Mouse (Mus musculus): Measurements from ENCODE around the gene Mill2. TPM values are rescaled to one million over a fixed set of nuclear protein-coding genes. Genes with fewer than 3 reads are reported as not detected.
"Not testable (repeated sequence)": the region's sequence is repeated elsewhere in the genome, so short reads cannot be mapped to it uniquely, and the experiment has no call there.

Mill2 gene
- total RNA-seq (2014; rRNA removed) = 0.95 and 2.1 TPM in 2 replicates
- polyA plus RNA-seq (2015; fragmentation: Nextera tagmentation; extraction: Ambion mirVana) = 0.53 and 0.54 TPM in 2 replicates

- H3K4me1 ChIP-seq (ENCODE audit: insufficient read depth) = no peaks in the 10 kb centered on the region
- H3K27ac ChIP-seq (ENCODE audit: low read depth, low read length) = peak within 1 kb of the TSS; percentile 75
- WGBS = 12% methylated on average over 3 of the region's 3 CpGs
- no peaks in the 10 kb centered on the region for H3K27me3 ChIP-seq (ENCODE audit: insufficient read depth, low read length)
- peak; percentile 51 for ATAC-seq
- peak within 1 kb of the TSS; percentile 63 for H3K9ac ChIP-seq
- DNase-seq = peak; percentile 3
- no peaks in the 10 kb centered on the region for H3K36me3 ChIP-seq (ENCODE audit: insufficient read depth)
- H3K4me3 ChIP-seq (ENCODE audit: low read depth, low read length) = peak within 1 kb of the TSS; percentile 36
- no peaks in the 10 kb centered on the region for H3K9me3 ChIP-seq (ENCODE audit: low read length)
- no peak for TF ChIP-seq CTCF (IDR thresholded peaks at IDR 0.05; ENCODE audit: low read depth)
- H3K4me2 ChIP-seq (ENCODE audit: low read depth) = peak within 1 kb of the TSS; percentile 55
Measured at GRCm38 (mm10) chr7:18839865-18840264, at the start of gene Mill2. Gene Mill2, plus strand, starts transcription at chr7:18839966.

GRCm38 (mm10) chr7:18790671-18791070 lies 49.1 kb upstream of the Mill2 start:
- not testable (repeated sequence) for H3K27me3 ChIP-seq (ENCODE audit: insufficient read depth, low read length); H3K4me1 ChIP-seq (ENCODE audit: insufficient read depth); H3K4me2 ChIP-seq (ENCODE audit: low read depth); H3K27ac ChIP-seq (ENCODE audit: low read depth, low read length); H3K9me3 ChIP-seq (ENCODE audit: low read length); ATAC-seq; H3K36me3 ChIP-seq (ENCODE audit: insufficient read depth); H3K9ac ChIP-seq; DNase-seq; H3K4me3 ChIP-seq (ENCODE audit: low read depth, low read length)

GRCm38 (mm10) chr7:18798420-18798819 lies 41.3 kb upstream of the Mill2 start, which contains the start of gene Psg19:
Gene Psg19, minus strand, starts transcription at chr7:18798520.
- Histone ChIP-seq H3K27ac (ENCODE audit: low read depth, low read length) (no peak within 1 kb of the TSS), H3K4me3 (ENCODE audit: low read depth, low read length) (no peak within 1 kb of the TSS), H3K4me1 (ENCODE audit: insufficient read depth) (no peaks in the 10 kb centered on the region), H3K4me2 (ENCODE audit: low read depth) (no peak within 1 kb of the TSS), H3K36me3 (ENCODE audit: insufficient read depth) (no peaks in the 10 kb centered on the region), H3K27me3 (ENCODE audit: insufficient read depth, low read length) (no peaks in the 10 kb centered on the region), H3K9ac (no peak within 1 kb of the TSS), H3K9me3 (ENCODE audit: low read length) (no peaks in the 10 kb centered on the region)
- no peak for TF ChIP-seq CTCF (IDR thresholded peaks at IDR 0.05; ENCODE audit: low read depth)
- 96% methylated on average over 1 of the region's 1 CpGs for WGBS
- ATAC-seq (no peak), DNase-seq (no peak)

GRCm38 (mm10) chr7:18799129-18799528 lies 40.6 kb upstream of the Mill2 start:
- no peak for DNase-seq
- WGBS = 35% methylated on average over 3 of the region's 3 CpGs
- TF ChIP-seq CTCF (IDR thresholded peaks at IDR 0.05; ENCODE audit: low read depth) = no peak

DNA sequence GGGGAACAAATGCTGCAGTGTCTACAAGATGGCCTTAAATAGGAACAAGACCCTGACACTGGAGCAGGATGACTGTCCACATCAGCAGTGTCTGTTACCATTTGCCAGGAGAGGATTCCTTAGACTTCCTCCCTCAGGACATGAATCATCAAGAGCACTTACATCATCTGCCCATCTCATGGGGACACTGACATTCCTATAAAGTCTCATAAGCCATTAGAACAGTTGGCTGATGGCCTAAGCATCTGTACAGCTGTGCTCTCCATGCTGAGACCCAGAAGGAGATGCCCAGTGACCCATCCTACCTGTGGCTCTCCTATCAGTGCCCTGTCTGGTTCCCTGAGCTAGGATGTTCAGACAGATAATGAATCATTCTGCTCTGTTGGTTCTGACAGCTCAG lies 36.2 kb upstream of the Mill2 start:
- DNase-seq (no peak), ATAC-seq (no peak)
- Histone ChIP-seq H3K9me3 (ENCODE audit: low read length) (no peaks in the 10 kb centered on the region), H3K27ac (ENCODE audit: low read depth, low read length) (no peak overlapping the region), H3K36me3 (ENCODE audit: insufficient read depth) (no peaks in the 10 kb centered on the region), H3K9ac (no peak overlapping the region), H3K27me3 (ENCODE audit: insufficient read depth, low read length) (no peaks in the 10 kb centered on the region), H3K4me1 (ENCODE audit: insufficient read depth) (no peaks in the 10 kb centered on the region), H3K4me2 (ENCODE audit: low read depth) (no peak overlapping the region), H3K4me3 (ENCODE audit: low read depth, low read length) (no peak overlapping the region)
- no peak for TF ChIP-seq CTCF (IDR thresholded peaks at IDR 0.05; ENCODE audit: low read depth)

More at GRCm38 (mm10) chr7:18799129-18799528, 40.6 kb upstream of the Mill2 start:
- ATAC-seq = no peak
- no peaks in the 10 kb centered on the region for H3K9me3 ChIP-seq (ENCODE audit: low read length)
- no peak overlapping the region for H3K4me2 ChIP-seq (ENCODE audit: low read depth)
- H3K27ac ChIP-seq (ENCODE audit: low read depth, low read length) = no peak overlapping the region
- H3K4me3 ChIP-seq (ENCODE audit: low read depth, low read length) = no peak overlapping the region
- H3K4me1 ChIP-seq (ENCODE audit: insufficient read depth) = no peaks in the 10 kb centered on the region
- no peak overlapping the region for H3K9ac ChIP-seq
- no peaks in the 10 kb centered on the region for H3K36me3 ChIP-seq (ENCODE audit: insufficient read depth)
- H3K27me3 ChIP-seq (ENCODE audit: insufficient read depth, low read length) = no peaks in the 10 kb centered on the region

- no peaks in the 10 kb centered on the region for H3K36me3 ChIP-seq (ENCODE audit: insufficient read depth)
- ATAC-seq (no peak), DNase-seq (no peak)
- no peak for TF ChIP-seq CTCF (IDR thresholded peaks at IDR 0.05; ENCODE audit: low read depth)
- H3K27me3 ChIP-seq (ENCODE audit: insufficient read depth, low read length) = no peaks in the 10 kb centered on the region
- H3K4me2 ChIP-seq (ENCODE audit: low read depth) = no peak overlapping the region
- no peak overlapping the region for H3K4me3 ChIP-seq (ENCODE audit: low read depth, low read length)
- H3K9me3 ChIP-seq (ENCODE audit: low read length) = no peaks in the 10 kb centered on the region
- no peaks in the 10 kb centered on the region for H3K4me1 ChIP-seq (ENCODE audit: insufficient read depth)
- H3K9ac ChIP-seq = no peak overlapping the region
- WGBS = 83% methylated on average over 9 of the region's 9 CpGs
- no peak overlapping the region for H3K27ac ChIP-seq (ENCODE audit: low read depth, low read length)
Measured at GRCm38 (mm10) chr7:18818301-18818700, 21.5 kb upstream of the Mill2 start.

- H3K27me3 ChIP-seq (ENCODE audit: insufficient read depth, low read length) = no peaks in the 10 kb centered on the region
Measured at GRCm38 (mm10) chr7:18821507-18821906, 18.3 kb upstream of the Mill2 start, which contains the start of gene Psg17. Gene Psg17, minus strand, starts transcription at chr7:18821607.

More at GRCm38 (mm10) chr7:18821507-18821906, 18.3 kb upstream of the Mill2 start, which contains the start of gene Psg17:
- DNase-seq (no peak), ATAC-seq (no peak)
- H3K27ac ChIP-seq (ENCODE audit: low read depth, low read length) = no peak within 1 kb of the TSS
- no peak within 1 kb of the TSS for H3K4me3 ChIP-seq (ENCODE audit: low read depth, low read length)
- no peaks in the 10 kb centered on the region for H3K36me3 ChIP-seq (ENCODE audit: insufficient read depth)
- H3K4me2 ChIP-seq (ENCODE audit: low read depth) = no peak within 1 kb of the TSS
- H3K4me1 ChIP-seq (ENCODE audit: insufficient read depth) = no peaks in the 10 kb centered on the region
- WGBS = 70% methylated on average over 3 of the region's 3 CpGs
- no peaks in the 10 kb centered on the region for H3K9me3 ChIP-seq (ENCODE audit: low read length)
- no peak for TF ChIP-seq CTCF (IDR thresholded peaks at IDR 0.05; ENCODE audit: low read depth)
- H3K9ac ChIP-seq = no peak within 1 kb of the TSS
